Mouse (Mus musculus) WW6 (cell line): ENCODE measurements at regions not wholly inside any gene's neighbourhood (a gene's known extent, or its start where the extent isn't known, plus 50 kb on each side); places are given as distances from the start of the nearest gene placed in this dataset.

Source experiments
- DNase-seq: peaks from one replicate; pipeline ENCODE4 v3.0.0-alpha.2; 2013; ENCODE audit warnings: low read depth, low spot score

- no peak for DNase-seq
These were observed 209.1 kb downstream of the Bcl2l11 start for GRCm38 (mm10) chr2:128334757-128335500.

- no peak for DNase-seq
These were observed 211.4 kb downstream of the Bcl2l11 start for GRCm38 (mm10) chr2:128337192-128337591.

GRCm38 (mm10) chr2:128337791-128338190, 212.0 kb downstream of the Bcl2l11 start:
- no peak for DNase-seq

- no peak for DNase-seq
These were observed 212.6 kb downstream of the Bcl2l11 start for GRCm38 (mm10) chr2:128338474-128338873.

- no peak for DNase-seq
These were observed 213.3 kb downstream of the Bcl2l11 start for GRCm38 (mm10) chr2:128339061-128339642.

GRCm38 (mm10) chr2:128339643-128340487, 214.0 kb downstream of the Bcl2l11 start:
- DNase-seq = no peak

- no peak for DNase-seq
These were observed 214.9 kb downstream of the Bcl2l11 start for GRCm38 (mm10) chr2:128340631-128341240.

GRCm38 (mm10) chr2:128342212-128342611, 216.4 kb downstream of the Bcl2l11 start:
- DNase-seq = no peak

- no peak for DNase-seq
These were observed 219.7 kb downstream of the Bcl2l11 start for GRCm38 (mm10) chr2:128345557-128345956.

- DNase-seq = no peak
These were observed 222.7 kb downstream of the Bcl2l11 start for GRCm38 (mm10) chr2:128348556-128348955.

GRCm38 (mm10) chr2:128351405-128351804, 225.6 kb downstream of the Bcl2l11 start:
- no peak for DNase-seq

- DNase-seq = no peak
These were observed 226.7 kb downstream of the Bcl2l11 start for GRCm38 (mm10) chr2:128352533-128352932.

GRCm38 (mm10) chr2:128353457-128353856, 227.6 kb downstream of the Bcl2l11 start:
- DNase-seq = no peak

GRCm38 (mm10) chr2:128356326-128356725, 230.5 kb downstream of the Bcl2l11 start:
- DNase-seq = no peak

- DNase-seq = no peak
These were observed 231.9 kb upstream of the Spdye4c start for GRCm38 (mm10) chr2:128359106-128359505.

GRCm38 (mm10) chr2:128360517-128360916, 230.5 kb upstream of the Spdye4c start:
- DNase-seq = no peak

GRCm38 (mm10) chr2:128361436-128361835, 229.6 kb upstream of the Spdye4c start:
- no peak for DNase-seq

GRCm38 (mm10) chr2:128364161-128364560, 226.8 kb upstream of the Spdye4c start:
- no peak for DNase-seq

GRCm38 (mm10) chr2:128365004-128365403, 226.0 kb upstream of the Spdye4c start:
- DNase-seq = no peak

- no peak for DNase-seq
These were observed 225.2 kb upstream of the Spdye4c start for GRCm38 (mm10) chr2:128365775-128366174.

- DNase-seq = no peak
These were observed 223.5 kb upstream of the Spdye4c start for GRCm38 (mm10) chr2:128367266-128368150.
